Mouse (Mus musculus) cerebellum, postnatal 25 days (tissue): ENCODE measurements around the gene Rasip1.

Experiments
- DNase-seq, 2 experiments: peaks; one replicate each; pipeline ENCODE4 v3.0.0; 2021; ENCODE audit warnings: mixed read lengths in 2 of 2

The Rasip1 gene

GRCm38 (mm10) chr7:45624718-45625117 lies 2.6 kb upstream of the Rasip1 start:
- DNase-seq = no peak

GRCm38 (mm10) chr7:45625481-45625880 lies 1.8 kb upstream of the Rasip1 start:
- no peak for DNase-seq

DNA sequence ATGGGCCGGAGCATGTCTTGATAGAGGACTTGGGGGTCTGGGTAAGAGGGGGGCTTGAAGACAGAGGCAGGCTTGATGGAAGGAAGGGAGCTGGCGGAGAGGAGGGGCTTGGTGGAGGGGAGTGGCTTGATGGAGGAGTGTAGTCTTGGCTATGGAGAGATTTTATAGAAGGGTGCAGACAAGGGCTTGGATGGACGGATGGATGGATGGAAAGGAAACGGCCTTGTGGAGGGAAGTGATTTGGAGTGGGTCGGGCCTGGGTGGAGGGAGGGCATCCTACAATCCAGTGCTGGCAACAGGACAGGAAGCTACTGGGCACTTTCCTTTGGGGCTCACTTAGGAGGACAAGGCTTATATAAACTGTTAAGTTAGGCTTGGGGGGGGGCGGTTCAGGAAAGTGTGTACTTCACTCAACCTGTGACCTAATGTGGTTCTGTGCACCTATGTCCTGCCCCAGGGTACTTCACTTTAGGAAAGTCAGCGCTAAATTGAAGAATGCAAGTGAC lies 664 bp upstream of the Rasip1 start:
- DNase-seq = no peak

DNA sequence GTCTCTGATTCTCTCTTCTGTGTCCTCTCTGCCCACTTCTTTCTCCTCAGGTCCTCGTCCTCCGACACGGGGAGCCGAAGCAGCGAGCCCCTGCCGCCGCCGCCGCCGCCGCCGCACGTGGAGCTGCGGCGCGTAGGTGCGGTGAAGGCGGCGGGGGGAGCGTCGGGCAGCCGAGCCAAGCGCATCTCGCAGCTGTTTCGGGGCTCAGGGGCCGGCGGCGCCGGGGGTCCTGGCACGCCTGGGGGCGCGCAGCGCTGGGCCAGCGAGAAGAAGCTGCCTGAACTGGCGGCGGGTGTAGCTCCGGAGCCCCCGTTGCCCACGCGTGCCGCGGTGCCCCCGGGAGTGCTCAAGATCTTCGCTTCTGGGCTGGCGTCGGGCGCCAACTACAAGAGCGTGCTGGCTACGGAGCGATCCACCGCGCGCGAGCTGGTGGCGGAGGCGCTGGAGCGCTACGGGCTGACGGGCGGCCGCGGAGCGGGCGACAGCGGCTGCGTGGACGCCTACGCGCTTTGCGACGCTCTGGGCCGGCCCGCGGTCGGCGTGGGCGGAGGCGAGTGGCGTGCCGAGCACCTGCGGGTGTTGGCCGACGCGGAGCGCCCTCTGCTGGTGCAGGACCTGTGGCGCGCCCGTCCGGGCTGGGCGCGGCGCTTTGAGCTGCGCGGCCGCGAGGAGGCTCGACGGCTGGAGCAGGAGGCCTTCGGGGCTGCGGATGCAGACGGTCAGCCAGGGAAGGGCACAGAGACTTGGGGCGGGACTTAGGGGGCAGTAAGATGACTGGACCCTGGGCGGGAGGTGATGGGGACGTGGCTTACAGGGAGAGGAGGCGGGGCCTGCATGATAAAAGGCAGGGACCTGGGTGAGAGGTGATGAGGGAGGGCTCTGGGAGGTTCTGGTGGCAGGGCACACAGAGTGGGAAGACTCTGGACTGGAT lies 1.3 kb downstream of the Rasip1 start:
- DNase-seq = peak; percentile 96 to 99

DNA sequence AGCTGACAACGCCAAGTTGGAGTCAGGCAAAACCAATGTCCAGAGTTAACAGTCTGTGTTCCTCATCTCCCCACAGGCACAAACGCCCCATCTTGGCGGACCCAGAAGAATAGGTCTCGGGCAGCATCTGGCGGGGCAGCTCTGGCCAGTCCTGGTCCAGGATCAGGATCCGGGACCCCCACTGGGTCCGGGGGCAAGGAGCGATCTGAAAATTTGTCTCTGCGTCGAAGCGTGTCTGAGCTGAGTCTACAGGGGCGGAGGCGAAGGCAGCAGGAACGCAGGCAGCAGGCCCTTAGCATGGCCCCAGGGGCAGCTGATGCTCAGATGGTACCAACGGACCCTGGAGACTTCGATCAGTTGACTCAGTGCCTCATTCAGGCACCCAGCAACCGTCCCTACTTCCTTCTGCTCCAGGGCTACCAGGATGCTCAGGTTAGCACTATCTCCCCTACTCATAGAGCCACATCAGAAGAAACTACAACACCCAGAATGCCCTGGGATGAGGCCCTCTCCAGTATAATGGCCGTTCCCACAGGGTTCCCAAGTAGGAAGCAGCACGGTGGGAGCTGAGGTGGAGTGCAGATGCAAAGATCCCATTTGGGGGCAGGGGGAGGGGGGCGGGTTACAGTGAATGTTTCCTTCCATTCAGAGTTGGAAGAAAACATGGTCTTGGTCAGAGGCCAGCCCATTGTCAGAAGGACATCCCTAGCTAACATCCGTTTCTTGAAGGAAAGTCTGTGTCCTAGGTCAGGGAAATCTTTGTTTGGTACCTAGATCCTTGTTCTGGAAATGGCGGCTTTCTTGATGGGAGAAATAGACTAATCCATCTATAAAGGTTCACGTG lies 3.0 kb downstream of the Rasip1 start:
- peak in 1 of 2 experiments; percentile 47 for DNase-seq

- peak; percentile 76 to 84 for DNase-seq
These were observed 5.2 kb downstream of the Rasip1 start for GRCm38 (mm10) chr7:45632499-45632898.

DNA sequence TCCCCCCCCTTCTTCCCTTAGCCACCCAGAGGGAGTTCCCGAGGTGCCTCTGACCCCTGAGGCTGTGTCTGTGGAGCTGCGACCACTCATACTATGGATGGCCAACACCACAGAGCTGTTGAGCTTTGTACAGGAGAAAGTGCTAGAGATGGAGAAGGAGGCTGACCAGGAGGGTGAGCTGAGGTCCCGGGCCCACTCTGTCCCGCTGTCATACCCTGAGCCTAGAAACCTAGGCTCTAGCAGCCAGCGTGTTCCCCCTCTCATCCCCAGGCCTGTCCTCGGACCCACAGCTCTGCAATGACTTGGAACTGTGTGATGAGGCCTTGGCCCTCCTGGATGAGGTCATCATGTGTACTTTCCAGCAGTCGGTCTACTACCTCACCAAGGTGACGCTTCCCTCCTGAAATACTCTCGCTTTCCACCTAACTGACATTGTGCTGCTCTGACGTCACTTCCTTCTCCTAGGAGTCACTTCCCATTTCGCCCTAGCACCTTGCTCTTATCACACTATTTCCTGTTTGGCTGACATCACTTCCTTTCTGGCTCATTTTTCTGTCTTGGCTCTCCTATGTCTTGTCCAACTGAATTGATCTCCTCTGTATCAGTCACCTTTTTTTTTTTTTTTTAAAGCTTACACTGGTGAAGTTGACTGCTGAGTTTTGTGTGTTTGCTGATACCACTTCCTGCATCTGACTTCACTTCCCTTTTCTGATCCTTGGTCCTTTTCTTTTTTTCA lies 7.8 kb downstream of the Rasip1 start:
- DNase-seq = no peak

DNA sequence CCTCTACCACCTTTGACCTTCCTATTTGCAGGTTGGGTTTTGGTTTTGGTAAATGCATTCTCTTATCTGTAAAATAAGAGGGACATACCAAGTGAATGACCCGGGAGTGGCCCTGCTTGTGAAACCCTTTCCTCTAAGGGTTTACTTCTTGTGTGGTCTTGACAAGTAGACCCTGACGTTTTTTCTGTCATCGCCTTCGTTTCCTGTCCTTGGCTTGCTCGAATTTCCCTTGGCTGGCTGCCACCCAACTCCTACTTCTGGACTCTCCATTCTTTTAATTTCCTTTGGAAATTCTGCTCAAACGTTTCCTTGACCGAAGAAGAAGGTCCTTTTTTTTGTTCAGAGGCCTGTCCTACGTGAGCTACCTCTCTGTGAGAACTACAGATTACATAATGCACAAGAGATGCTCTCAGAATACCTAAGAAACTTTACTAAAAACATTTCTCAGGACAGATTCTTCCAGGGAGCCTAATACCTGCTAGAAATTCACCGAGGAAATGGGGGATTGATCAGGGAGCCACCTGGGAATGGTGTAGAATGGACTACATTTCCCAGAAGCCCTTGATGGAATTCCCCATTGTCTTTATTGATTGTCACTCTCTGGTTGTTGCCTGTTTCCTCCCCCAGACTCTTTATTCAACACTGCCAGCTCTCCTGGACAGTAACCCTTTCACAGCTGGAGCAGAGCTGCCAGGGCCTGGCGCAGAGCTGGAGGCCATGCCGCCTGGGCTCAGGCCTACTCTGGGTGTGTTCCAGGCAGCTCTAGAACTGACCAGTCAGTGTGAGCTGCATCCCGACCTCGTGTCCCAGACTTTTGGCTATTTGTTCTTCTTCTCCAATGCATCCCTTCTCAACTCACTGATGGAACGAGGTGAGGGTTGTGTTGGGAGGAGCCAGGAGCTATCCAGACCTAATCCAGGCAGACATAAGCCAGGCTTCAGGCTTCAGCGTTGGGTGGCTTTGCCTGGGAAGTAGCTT lies 8.7 kb downstream of the Rasip1 start:
- DNase-seq = peak in 1 of 2 experiments; percentile 33

GRCm38 (mm10) chr7:45637710-45638109 lies 10.4 kb downstream of the Rasip1 start:
- DNase-seq = peak in 1 of 2 experiments; percentile 43

GRCm38 (mm10) chr7:45638623-45639401 lies 11.5 kb downstream of the Rasip1 start:
- DNase-seq = peak; percentile 98 to 99

DNA sequence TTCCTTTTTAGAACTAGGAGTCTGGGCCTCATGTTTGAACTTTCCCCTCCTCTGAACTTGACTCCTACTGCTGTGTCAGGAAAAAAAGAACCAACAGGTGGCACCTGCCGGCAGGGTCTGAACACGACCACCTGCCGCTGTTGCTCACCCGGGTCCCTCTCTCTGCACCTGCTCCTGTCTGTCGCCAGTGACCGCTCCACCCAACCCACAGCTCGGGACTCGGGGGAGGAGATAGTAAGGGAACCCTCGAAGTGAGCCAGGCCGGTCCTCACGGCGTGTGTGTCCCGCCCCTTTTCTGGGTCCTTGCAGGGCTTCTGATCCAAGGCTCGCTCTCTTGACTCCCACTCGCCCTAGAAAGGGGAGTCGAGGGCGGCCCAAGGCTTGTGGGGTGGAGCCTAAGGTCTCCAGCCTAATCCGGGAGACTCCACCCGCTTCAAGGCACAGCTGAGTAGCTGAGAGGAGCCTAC lies 12.3 kb downstream of the Rasip1 start, which contains the start of gene Mamstr:
TSS of gene Mamstr (plus strand) at position 417 of the 467 bp plus-strand sequence.
- DNase-seq = peak in 1 of 2 experiments; percentile 42

GRCm38 (mm10) chr7:45640191-45640957 lies 13.1 kb downstream of the Rasip1 start:
- peak in 1 of 2 experiments; percentile 28 for DNase-seq

DNA sequence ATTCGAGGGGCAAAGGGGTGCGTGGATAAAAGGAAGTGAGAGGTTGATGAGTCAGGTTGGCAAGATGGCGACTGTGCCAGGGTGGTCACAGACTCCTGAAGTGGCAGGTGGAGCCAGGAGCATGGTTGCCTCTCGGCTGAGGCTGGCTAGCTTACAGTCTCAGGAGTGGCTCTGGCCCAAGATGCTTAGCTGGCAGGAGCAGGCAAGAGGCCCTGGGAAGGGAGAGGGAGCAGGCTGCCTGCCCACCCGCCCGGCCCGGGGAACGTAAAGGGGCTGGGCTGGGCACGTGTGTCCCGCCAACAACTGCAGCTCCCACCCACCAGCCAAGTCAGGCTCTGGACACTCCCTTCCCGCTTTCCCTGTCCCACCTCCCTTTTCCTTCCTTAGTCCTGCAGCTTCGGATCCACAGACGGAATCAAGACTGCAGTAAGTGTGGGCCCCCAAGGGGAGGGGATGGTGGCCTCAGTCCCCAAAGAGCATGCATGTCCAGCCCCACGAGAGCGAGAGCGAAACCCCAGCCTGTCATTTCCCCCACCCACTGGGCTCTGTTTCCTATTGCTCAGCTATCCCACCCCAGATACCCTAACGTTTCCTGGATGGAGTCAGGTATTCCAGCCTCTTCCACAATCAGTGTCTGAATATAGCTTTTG lies 14.2 kb downstream of the Rasip1 start:
- DNase-seq = peak; percentile 68 to 77

DNA sequence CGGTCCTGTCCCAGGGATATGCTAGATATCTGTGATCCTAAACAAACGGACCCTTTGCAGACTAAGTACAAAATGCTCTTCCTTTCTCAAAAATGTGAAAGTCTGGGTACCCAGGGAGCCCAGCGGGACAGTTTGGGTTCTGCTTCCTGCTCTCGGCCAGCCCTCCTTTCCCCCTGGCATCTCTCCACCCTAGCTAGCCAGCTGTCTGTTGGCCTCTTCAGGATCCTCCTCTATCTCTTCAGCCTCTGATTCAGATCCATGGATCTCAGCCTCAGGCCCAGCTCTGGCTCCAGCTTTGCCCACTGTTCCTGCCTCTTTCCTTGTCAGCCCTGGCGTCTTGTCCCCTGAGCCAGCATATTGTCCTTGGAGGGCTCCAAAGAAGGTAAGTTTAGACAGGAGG lies 14.8 kb downstream of the Rasip1 start:
- DNase-seq = peak; percentile 65 to 68

GRCm38 (mm10) chr7:45642503-45643255 lies 15.4 kb downstream of the Rasip1 start:
- peak in 1 of 2 experiments; percentile 53 for DNase-seq

DNA sequence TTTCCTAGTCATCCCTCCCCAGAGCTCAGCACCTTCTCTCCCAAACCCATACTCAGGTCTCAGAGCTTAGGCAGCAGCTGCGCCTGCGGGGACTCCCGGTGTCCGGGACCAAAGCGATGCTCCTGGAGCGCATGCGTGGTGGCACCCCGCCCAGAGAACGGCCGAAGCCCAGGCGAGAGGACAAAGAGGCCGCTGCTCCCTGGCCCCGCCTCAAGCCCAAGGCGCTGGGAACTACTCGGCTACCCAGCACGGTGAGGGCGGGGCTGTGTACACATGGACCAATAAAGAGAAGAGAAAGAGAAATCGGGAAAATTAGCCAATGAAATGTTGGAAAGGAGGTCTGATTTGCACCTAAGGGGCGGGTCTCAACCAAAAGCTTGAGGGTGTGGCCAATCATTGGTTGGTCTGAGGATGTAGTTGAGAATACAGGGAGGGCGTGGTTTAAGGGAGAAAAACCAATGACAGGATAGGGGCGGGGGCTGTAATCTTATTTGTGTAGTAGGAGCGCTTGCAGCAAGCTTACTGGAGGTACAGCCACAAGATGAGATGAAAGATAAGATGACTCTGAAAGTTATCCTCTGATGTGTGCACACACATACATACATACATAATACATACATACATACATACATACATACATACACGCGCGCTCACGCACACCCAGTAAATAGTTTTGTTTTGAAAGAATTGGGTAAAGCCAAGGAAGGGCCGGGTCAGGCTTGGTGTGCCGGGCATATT lies 16.3 kb downstream of the Rasip1 start:
- DNase-seq = peak; percentile 99 to 100

DNA sequence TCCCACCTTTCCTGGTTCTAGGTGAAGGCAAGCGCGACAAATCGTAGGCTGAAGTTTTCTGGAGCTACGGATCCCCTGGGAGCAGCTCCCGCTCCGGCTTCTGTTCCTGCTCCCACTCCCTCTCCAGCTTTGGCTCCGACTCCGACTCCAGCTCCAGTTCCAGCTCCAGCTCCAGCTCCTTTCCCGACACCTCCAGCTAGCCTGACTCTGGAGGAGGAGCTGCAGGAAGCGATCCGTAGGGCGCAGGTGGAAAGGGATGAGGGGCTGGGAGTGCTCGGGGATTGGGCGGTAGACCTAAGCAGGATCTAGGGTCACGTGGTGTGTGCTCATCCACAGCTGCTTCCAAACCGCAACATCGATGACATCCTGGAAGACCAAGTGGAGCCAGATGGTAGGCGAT lies 16.9 kb downstream of the Rasip1 start:
- peak; percentile 74 to 78 for DNase-seq
